Mouse (Mus musculus): ENCODE measurements around the gene Cnnm2.

GRCm38 (mm10) chr19:46763932-46764762, 2.8 kb downstream of the Cnnm2 start:
- TF ChIP-seq POLR2A (IDR thresholded peaks at IDR 0.05; ENCODE audit: low read depth, low read length) (no peak), CTCF (IDR thresholded peaks at IDR 0.05; ENCODE audit: borderline replicate concordance, insufficient read depth, low read length) (no peak)

Data from embryonic fibroblast, embryonic 13.5 days (primary cell).